Mouse (Mus musculus) stomach, postnatal 0 days (tissue): ENCODE data around the gene Fam181b.

Experiments
- CTCF ChIP-seq: IDR thresholded peaks from 2 replicates; pipeline ENCODE4 v1.5.1; 2016; ENCODE audit warnings: antibody characterized with exemption, low read depth, mild to moderate bottlenecking, moderate library complexity
- EP300 ChIP-seq: optimal IDR thresholded peaks from 2 replicates; pipeline ENCODE3; 2016; ENCODE audit warnings: antibody characterized with exemption

DNA sequence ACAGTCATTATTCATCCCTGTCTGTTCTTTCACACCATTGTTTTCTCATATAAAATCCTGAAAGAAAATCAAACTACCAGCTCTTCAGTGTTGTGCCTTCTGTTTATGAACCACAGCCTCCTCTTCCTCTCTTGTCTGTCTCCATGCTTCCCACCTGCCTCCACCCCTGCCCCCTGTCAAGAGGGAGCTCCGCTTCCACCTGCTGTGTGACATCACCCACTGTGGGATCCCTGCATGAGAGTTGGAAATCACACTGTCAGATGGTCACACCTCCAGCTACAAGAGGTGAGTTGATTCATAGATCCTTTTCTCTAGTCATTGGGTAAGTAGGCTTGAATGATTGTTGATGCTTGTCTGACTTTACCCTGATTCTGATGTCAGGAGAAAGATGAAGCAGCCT, 34.9 kb upstream of the Fam181b start:
- TF ChIP-seq EP300 (no peak), CTCF (no peak)
